Mouse (Mus musculus): ENCODE data around the gene Kcnj8.
A peak's percentile ranks its signal among the peaks of the same experiment; 100 is the strongest.
"Not testable (repeated sequence)": the region's sequence is repeated elsewhere in the genome, so short reads cannot be mapped to it uniquely, and the experiment has no call there.

Kcnj8 gene

GRCm38 (mm10) chr6:142548377-142548776 is 23.0 kb downstream of the Kcnj8 start:
- DNase-seq: no peak

DNA sequence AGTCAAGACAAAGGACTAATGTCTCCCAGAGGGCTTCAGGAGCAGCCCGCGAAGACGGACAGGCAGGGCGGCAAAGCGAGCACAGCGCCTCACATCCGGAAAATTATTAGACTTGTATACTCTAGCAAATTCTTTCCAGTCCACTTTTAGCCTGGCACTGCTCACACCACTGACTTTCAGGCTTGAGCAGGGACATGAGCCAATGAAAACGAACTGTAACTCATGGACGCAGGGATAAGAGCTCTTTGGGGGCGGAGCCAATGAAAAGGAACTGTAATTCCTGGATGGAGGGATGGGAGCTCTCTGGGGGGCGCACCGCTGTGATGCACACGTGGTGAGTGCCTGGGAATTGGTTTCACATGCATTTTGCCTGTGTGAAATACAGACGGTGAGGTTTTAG is 26.3 kb downstream of the Kcnj8 start:
- DNase-seq: no peak

DNA sequence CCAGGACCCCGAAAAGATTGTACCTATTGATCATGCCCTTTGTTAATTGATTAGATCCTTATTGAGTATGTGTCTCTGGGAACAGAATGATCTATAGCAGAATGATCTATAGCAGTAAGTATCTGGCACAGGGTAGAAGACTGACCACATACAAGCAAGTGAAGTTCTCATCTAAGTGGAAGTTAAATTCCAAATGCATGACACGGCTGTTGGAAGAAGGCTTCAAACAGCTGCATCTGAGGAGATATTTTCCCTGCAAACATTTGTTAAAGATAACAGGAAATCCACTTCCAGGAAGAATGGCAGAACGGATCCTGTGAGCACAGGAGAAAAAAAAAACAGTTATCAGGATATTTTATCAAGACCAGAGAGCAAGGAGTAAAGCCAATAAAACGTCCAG is 27.8 kb downstream of the Kcnj8 start:
- no peak for DNase-seq

GRCm38 (mm10) chr6:142542800-142543175 is 28.6 kb downstream of the Kcnj8 start:
- DNase-seq: no peak

DNA sequence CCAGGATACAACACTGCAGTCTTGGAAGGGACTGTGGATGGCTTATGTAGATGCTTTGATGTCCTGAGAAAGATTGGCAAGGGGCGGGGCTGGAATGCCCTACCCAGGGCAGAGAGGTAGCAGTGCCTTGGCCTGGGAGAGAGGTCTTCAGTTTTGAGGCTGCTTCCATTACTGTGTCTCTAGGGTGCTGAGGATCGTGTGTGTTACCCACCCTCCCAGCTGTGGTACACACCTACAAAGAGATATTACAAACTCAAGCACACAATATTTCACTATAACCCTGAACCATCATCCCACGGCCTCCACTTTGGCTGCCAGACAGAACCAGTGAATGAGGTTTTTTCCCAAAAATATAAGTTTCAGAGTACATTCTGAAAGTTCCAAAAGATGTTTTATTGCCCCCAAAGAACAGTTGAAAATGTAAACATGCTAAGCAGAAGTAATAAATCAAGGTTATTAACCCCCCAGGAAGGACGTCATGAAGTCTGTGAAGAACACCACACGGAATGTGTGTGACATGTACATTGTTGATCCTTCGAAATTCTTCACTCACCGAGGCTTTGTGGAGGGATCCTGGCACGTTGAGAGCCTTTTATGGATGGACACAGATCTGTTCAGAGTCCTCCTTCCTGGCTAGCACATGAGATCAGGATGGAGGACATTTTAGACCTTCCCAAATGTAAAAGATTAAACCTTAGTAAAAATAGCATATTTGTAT is 29.2 kb downstream of the Kcnj8 start:
- no peak for DNase-seq

- DNase-seq: no peak
Measured at GRCm38 (mm10) chr6:142540561-142541160, 30.8 kb downstream of the Kcnj8 start.

DNA sequence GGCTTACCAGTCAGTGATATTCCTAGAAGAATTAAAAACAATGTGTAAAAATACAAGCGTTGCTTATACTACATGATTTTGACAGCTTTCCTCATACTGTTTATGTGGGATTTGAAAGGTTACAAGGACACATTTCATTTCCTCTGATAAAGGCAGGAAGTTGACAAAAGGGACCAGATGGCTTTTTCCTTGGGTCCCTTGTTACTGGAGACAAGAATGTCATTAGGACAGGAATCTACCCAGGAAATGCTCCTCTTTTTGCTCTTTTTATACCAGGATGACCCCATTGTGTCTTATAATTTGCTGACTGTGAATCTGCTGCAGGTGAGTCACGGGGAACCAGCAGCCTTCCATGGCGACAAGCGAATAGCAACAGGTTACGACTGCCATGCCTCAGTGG is 31.3 kb downstream of the Kcnj8 start:
- no peak for DNase-seq

GRCm38 (mm10) chr6:142538503-142538902 is 32.9 kb downstream of the Kcnj8 start:
- DNase-seq: no peak

GRCm38 (mm10) chr6:142533412-142533811 is 38.0 kb downstream of the Kcnj8 start:
- DNase-seq: no peak

DNA sequence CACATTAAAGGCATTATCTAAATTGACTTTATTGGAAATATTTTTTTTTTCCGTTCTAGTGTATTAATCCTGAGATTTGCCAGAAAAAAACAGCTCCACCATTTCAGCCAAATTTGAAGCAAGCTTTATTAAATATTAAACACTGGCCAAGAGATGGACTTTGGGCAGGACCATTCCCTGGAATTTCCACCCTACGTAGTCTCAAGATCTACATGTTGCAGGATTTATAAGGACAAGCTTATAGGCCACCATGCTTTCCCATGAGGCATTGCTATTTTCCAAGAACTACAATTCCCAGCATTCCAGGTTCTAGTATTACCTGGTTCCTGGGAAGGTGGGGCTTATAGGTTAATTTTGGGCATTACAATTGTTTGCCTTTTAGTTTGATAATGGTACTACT is 38.7 kb downstream of the Kcnj8 start:
- no peak for DNase-seq

- no peak for DNase-seq
Measured at GRCm38 (mm10) chr6:142532141-142532540, 39.3 kb downstream of the Kcnj8 start.

GRCm38 (mm10) chr6:142530378-142530777 is 41.0 kb downstream of the Kcnj8 start:
- no peak for DNase-seq

DNA sequence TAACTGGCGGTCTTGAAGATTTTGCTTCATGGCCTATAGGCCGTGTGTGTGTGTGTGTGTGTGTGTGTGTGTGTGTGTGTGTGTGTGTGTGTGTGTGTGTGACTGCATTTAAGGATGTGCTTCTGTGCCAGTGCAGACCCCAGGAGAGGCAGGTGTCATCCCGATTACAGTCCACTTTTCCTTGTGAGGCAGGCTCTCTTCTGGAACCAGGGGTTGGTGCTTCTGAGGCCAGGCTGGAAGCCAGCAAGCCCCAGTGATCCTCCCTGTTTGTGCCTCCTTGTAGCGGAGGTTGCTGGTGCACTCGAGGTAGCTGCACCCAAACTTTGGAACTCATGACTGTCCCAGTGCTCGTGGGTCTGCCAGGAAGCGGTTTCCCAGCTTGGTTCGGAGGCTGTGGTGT is 41.7 kb downstream of the Kcnj8 start:
- DNase-seq: no peak

DNA sequence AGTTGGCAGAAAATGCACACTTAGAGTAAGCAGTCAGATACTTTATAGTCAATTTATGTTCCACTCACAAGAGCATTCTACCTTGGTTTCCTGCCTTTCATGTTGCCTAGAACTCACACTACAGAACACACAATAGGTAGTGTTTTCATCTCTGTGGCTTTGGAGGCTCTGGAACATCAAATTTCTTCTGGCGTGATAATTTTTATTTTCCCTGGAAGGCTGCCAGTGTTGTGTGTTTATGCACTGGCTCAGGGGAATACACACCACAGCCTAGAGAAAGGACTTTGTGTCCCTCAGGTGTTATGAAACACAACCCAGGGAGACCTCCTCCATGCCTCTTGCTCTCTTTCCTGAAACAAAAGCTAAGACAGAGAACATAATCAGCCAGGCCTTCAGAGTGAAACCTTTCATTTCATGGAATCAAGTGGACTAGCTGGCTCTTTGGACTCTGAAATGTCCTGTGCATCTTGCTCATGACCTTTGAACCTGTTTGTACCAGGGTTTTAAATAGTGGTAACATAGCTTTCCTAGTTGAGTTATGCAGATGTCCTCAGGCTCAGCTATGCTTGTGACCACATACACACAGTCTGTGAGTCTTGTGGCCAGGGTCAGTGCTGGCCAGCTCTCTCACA is 43.4 kb downstream of the Kcnj8 start:
- DNase-seq: no peak

DNA sequence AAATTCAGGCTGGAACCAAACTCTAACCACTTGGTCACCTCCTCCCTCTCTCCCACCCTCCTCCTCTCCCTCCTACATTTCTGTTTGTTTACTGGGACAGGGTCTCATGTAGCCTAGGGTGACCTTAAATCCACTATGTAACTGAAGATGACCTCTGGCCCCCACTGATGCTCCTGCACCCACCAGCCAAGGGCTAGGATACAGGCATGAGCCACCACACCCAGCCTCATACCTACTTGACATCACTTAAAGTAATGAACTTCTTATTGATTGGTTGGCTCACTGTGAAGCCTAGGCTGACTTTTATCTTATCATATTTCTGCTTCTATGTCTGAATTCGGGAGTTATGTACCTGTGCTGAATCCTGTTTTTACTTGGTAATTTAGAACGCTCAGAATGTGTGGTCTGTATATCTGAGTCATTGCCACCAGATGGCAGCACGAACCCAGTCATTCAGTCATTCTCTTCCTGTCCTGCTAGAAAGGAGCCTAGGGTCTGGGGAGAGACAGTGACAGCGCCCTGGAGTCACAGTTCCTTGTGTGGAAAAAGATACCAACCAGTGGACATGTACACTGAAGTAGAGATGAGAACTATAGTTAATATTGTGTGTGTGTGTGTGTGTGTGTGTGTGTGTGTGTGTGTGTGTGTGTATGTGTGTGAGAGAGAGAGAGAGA is 46.6 kb downstream of the Kcnj8 start:
- peak; percentile 38 to 46 for DNase-seq

DNA sequence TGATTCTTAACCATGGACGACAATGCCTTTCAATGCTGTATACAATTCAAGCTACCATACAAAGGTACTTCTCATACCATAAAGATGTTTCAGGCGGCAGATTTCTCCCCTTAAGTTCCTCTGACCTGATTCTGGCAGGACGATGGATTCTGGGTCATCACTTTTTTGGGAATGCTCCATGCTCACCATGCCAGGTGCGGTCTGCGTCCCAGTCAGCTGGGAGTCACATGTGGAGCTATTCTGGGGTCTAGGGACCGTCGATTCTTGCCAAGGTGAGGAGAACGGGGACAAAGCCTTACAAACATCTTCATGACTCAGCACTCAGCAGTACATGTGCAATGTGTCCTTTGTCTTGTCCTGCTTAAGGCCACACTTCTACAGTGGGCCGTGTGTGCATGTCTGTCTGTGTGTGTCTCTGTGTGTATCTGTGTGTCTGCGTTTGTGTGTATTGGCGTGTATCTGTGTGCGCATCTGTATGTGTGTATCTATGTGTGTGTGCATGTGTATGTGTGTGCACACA is 49.8 kb downstream of the Kcnj8 start:
- no peak for DNase-seq

DNA sequence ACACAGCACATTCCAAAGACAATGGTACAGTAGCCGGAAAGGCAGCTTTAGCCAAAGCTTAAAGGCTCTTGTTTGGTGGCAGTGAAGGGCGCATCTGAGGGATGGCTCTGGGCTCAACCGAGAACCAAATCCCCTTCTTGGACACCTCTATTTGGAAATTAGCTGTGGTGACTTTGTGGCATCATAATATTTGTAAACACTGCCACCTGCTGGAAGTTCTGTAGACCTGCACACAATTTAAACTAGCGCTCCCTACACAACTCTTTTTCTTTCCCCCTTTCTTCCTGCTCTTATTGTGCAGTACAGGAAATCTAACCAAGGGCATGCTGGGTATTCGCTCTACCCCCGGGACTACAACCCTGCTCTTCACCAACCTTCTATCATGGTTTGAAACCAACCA is 52.3 kb downstream of the Kcnj8 start:
- peak; percentile 10 to 21 for DNase-seq

DNA sequence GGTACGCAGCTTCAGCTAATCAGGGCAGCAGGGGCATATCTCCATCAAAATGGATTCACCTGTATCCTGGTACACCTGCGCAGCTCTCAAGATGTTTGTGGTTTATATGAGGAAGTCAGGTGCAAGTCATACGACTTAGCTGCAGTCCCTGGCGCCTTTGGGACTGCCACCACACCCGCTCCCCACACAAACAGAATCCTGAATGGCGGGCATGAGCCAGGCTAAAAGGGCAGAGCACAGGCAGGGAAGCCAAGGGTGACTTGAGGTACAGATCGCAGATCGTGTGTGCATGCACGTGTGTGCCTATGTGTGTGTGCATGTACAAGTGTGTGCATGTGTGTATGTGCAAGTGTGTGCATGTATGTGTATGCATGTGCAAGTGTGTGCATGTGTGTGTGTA is 56.0 kb downstream of the Kcnj8 start:
- DNase-seq: not testable (repeated sequence)

DNA sequence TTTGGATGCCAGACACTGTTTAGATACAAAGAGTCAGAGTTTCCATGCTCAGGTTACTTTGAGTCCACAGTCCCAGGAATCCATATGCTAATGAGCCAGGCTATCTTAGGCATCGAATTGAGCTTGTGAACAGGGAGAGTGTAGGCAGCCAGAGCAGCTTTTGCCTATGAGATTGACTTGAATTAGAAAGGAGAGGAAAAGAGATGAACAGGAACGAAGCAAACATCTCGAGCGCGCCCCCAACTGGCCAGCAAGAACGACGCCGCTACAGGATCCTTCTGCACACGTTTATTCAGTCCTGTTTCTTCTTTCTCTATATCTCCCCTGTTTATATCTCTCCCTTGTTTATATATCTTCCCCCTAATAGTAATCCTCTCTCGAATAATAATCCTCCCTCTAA is 56.5 kb downstream of the Kcnj8 start:
- no peak for DNase-seq

Measured in B cell, adult 2 months (primary cell).